Mouse (Mus musculus): ENCODE measurements at regions not wholly inside any gene's neighbourhood (a gene's known extent, or its start where the extent isn't known, plus 50 kb on each side); places are given as distances from the start of the nearest gene placed in this dataset.

GRCm38 (mm10) chr3:136405606-136406005 lies 79.7 kb upstream of the Bank1 start:
- no peak for TF ChIP-seq CTCF (IDR thresholded peaks at IDR 0.05; ENCODE audit: control insufficient read depth, insufficient read depth, insufficient read length)
- TF ChIP-seq MAX (IDR thresholded peaks at IDR 0.05), result no peak
- TF ChIP-seq FOSL1 (IDR thresholded peaks at IDR 0.05; ENCODE audit: insufficient read depth, low read length, poor library complexity, severe bottlenecking), result no peak
- TF ChIP-seq MYOD1 (IDR thresholded peaks at IDR 0.05; ENCODE audit: control insufficient read depth, insufficient read length, low read depth), result no peak
- no peak for TF ChIP-seq USF1 (IDR thresholded peaks at IDR 0.05; ENCODE audit: low read depth)

Data from C2C12 (cell line).